Mouse (Mus musculus): ENCODE data around the gene Trim44. TPM values are rescaled to one million over a fixed set of nuclear protein-coding genes. Genes with fewer than 3 reads are reported as not detected.
A peak's percentile ranks its signal among the peaks of the same experiment; 100 is the strongest.

Trim44 gene
- total RNA-seq (2021): 100 to 1,000 TPM; 169 to 180 TPM
- long read RNA-seq, full-length matches to known transcripts: 6 of 369 reads
- long read RNA-seq, partial matches to known transcripts: 5 of 369 reads
- long read RNA-seq, other reads (novel, unspliced or antisense): 358 of 369 reads

GRCm38 (mm10) chr2:102407363-102408184, at the start of gene Trim44:
TSS of gene Trim44 (minus strand) at chr2:102407828.
- no peak for DNase-seq (ENCODE audit: low spot score in 2 of 2)

GRCm38 (mm10) chr2:102455126-102455525, 47.5 kb upstream of the Trim44 start:
- no peak for DNase-seq (ENCODE audit: low spot score in 2 of 2)

GRCm38 (mm10) chr2:102453447-102453846, 45.8 kb upstream of the Trim44 start:
- peak in 1 of 2 experiments; percentile 67 for DNase-seq (ENCODE audit: low spot score in 2 of 2)

GRCm38 (mm10) chr2:102451671-102452549, 44.3 kb upstream of the Trim44 start, which contains the start of gene Fjx1:
TSS of gene Fjx1 (minus strand) at chr2:102452499.
- peak in 1 of 2 experiments; percentile 40 for DNase-seq (ENCODE audit: low spot score in 2 of 2)

- DNase-seq (ENCODE audit: low spot score in 2 of 2): peak; percentile 27 to 64
Measured at GRCm38 (mm10) chr2:102450761-102451670, 43.4 kb upstream of the Trim44 start.

- DNase-seq (ENCODE audit: low spot score in 2 of 2): peak; percentile 47 to 68
Measured at GRCm38 (mm10) chr2:102450248-102450760, 42.7 kb upstream of the Trim44 start.

- DNase-seq (ENCODE audit: low spot score in 2 of 2): peak in 1 of 2 experiments; percentile 27
Measured at GRCm38 (mm10) chr2:102449630-102450247, 42.1 kb upstream of the Trim44 start.

- no peak for DNase-seq (ENCODE audit: low spot score in 2 of 2)
Measured at GRCm38 (mm10) chr2:102449056-102449455, 41.4 kb upstream of the Trim44 start.

- DNase-seq (ENCODE audit: low spot score in 2 of 2): no peak
Measured at GRCm38 (mm10) chr2:102447831-102448230, 40.2 kb upstream of the Trim44 start.

- DNase-seq (ENCODE audit: low spot score in 2 of 2): no peak
Measured at GRCm38 (mm10) chr2:102446851-102447250, 39.2 kb upstream of the Trim44 start.

- no peak for DNase-seq (ENCODE audit: low spot score in 2 of 2)
Measured at GRCm38 (mm10) chr2:102437357-102438030, 29.9 kb upstream of the Trim44 start.

GRCm38 (mm10) chr2:102433879-102434278, 26.3 kb upstream of the Trim44 start:
- DNase-seq (ENCODE audit: low spot score in 2 of 2): no peak

GRCm38 (mm10) chr2:102431084-102431483, 23.5 kb upstream of the Trim44 start:
- no peak for DNase-seq (ENCODE audit: low spot score in 2 of 2)

- DNase-seq (ENCODE audit: low spot score in 2 of 2): no peak
Measured at GRCm38 (mm10) chr2:102427974-102428373, 20.3 kb upstream of the Trim44 start.

- no peak for DNase-seq (ENCODE audit: low spot score in 2 of 2)
Measured at GRCm38 (mm10) chr2:102426434-102426833, 18.8 kb upstream of the Trim44 start.

GRCm38 (mm10) chr2:102416149-102416743, 8.6 kb upstream of the Trim44 start:
- DNase-seq (ENCODE audit: low spot score in 2 of 2): no peak

GRCm38 (mm10) chr2:102412738-102413137, 5.1 kb upstream of the Trim44 start:
- no peak for DNase-seq (ENCODE audit: low spot score in 2 of 2)

GRCm38 (mm10) chr2:102410615-102411014, 3.0 kb upstream of the Trim44 start:
- no peak for DNase-seq (ENCODE audit: low spot score in 2 of 2)

GRCm38 (mm10) chr2:102409741-102410140, 2.1 kb upstream of the Trim44 start:
- DNase-seq (ENCODE audit: low spot score in 2 of 2): no peak
